Mouse (Mus musculus) ES-E14 (cell line): ENCODE data around the gene Pla2g7.

ENCODE experiments used
- CHD2 ChIP-seq: IDR thresholded peaks from 2 replicates; pipeline ENCODE4 v1.6.1; 2014; ENCODE audit warnings: mild to moderate bottlenecking, low read depth, low read length, inconsistent platforms
- ZC3H11A ChIP-seq: IDR thresholded peaks from 2 replicates; pipeline ENCODE4 v1.6.1; 2012; ENCODE audit warnings: low read depth, mild to moderate bottlenecking, inconsistent platforms, low read length, borderline replicate concordance

GRCm38 (mm10) chr17:43534362-43535222, 33.3 kb upstream of the Pla2g7 start:
- TF ChIP-seq ZC3H11A (no peak), CHD2 (no peak)
